Mouse (Mus musculus): ENCODE results near the gene Dnmt3b. TPM values are rescaled to one million over a fixed set of nuclear protein-coding genes. Genes with fewer than 3 reads are reported as not detected.
"Not testable (repeated sequence)": the region's sequence is repeated elsewhere in the genome, so short reads cannot be mapped to it uniquely, and the experiment has no call there.

Dnmt3b gene
- polyA plus RNA-seq, 1 experiment from 2014 or later, result 1.6 TPM

GRCm38 (mm10) chr2:153710701-153711330, 61.6 kb downstream of the Dnmt3b start:
- ATAC-seq, result no peak
- DNase-seq (ENCODE audit: low read depth, low spot score), result no peak
- ChIA-PET CTCF (no interaction called here), POLR2A (no interaction called here)
- peak; percentile 79 for TF ChIP-seq CTCF (IDR thresholded peaks at IDR 0.05)
- in situ Hi-C loops (cut with MboI; ENCODE audit: low pct_unique_long_range_greater_than_20kb), result no loop called here
- H3K27me3 ChIP-seq, result no peaks in the 10 kb centered on the region

DNA sequence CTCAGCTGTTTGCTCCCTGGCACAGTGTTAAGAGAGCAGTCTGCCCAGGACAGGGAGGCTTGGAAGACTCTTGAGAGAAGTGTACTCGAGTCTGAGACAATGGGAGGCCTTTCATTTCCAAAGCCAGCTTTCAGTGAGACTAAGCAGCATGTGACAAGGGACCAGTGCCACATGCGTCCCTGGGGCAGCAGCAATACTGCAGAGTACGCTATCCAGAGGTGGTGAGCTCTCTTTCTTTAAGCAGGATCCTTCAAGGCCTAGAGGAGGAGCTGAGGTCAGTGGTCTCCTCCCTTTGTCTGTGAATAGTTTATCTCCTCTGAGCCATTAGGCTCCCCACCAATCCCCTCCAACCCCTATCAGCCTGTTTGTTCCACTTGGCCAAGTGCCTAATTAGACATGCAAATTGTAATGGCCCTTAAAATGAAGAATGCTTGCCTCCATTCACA, 63.4 kb downstream of the Dnmt3b start:
- ChIA-PET POLR2A (interaction anchor here (0.6 kb wide), 1 partner anchor 12 kb away, joined by 3 read pairs; no protein-coding TSS in a partner anchor), CTCF (interaction anchor here (0.8 to 1.0 kb wide), 2 partner anchors 11 to 43 kb away, joined by 4 read pairs; no protein-coding TSS in a partner anchor)
- no peak for TF ChIP-seq CTCF (IDR thresholded peaks at IDR 0.05)
- in situ Hi-C loops (cut with MboI; ENCODE audit: low pct_unique_long_range_greater_than_20kb), result no loop called here
- DNase-seq (ENCODE audit: low read depth, low spot score), result no peak
- H3K27me3 ChIP-seq, result no peaks in the 10 kb centered on the region
- no peak for ATAC-seq

GRCm38 (mm10) chr2:153713227-153713626, 64.0 kb downstream of the Dnmt3b start:
- ChIA-PET POLR2A (interaction anchor here (0.6 kb wide), 1 partner anchor 13 kb away, joined by 3 read pairs; no protein-coding TSS in a partner anchor), CTCF (interaction anchor here (1.0 kb wide), 1 partner anchor 43 kb away, joined by 4 read pairs; no protein-coding TSS in a partner anchor)
- H3K27me3 ChIP-seq, result no peaks in the 10 kb centered on the region
- TF ChIP-seq CTCF (IDR thresholded peaks at IDR 0.05), result no peak
- ATAC-seq (no peak), DNase-seq (ENCODE audit: low read depth, low spot score) (no peak)
- in situ Hi-C loops (cut with MboI; ENCODE audit: low pct_unique_long_range_greater_than_20kb), result no loop called here

- H3K27me3 ChIP-seq; POLR2A ChIA-PET; ATAC-seq; DNase-seq (ENCODE audit: low read depth, low spot score); in situ Hi-C loops (cut with MboI; ENCODE audit: low pct_unique_long_range_greater_than_20kb); CTCF ChIA-PET: not testable (repeated sequence)
Measured at GRCm38 (mm10) chr2:153717861-153718260, 68.6 kb downstream of the Dnmt3b start.

DNA sequence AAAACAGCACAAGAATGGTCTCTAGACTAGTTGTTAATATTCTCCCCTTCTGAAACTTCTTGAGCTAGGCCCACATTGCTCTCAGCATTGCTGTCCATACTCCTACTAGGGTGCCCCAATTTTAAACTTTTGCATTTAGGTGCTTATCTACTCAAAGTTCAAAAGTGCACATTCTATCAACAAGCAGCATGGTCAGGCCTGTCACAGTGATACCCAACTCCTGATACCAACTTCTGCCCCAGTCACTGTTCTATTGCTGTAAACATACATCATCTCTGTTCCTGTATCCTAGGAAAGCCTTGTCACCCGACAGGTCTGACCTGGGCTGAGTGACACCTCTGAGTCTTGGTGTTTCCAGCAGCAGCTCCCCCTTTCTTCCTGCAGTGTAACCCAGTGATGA, 73.8 kb downstream of the Dnmt3b start:
- peaks cover 4% of the 10 kb centered on the region for H3K27me3 ChIP-seq
- CTCF ChIA-PET, result no interaction called here
- no peak for TF ChIP-seq CTCF (IDR thresholded peaks at IDR 0.05)
- POLR2A ChIA-PET, result no interaction called here
- in situ Hi-C loops (cut with MboI; ENCODE audit: low pct_unique_long_range_greater_than_20kb), result no loop called here
- DNase-seq (ENCODE audit: low read depth, low spot score) (no peak), ATAC-seq (no peak)

DNA sequence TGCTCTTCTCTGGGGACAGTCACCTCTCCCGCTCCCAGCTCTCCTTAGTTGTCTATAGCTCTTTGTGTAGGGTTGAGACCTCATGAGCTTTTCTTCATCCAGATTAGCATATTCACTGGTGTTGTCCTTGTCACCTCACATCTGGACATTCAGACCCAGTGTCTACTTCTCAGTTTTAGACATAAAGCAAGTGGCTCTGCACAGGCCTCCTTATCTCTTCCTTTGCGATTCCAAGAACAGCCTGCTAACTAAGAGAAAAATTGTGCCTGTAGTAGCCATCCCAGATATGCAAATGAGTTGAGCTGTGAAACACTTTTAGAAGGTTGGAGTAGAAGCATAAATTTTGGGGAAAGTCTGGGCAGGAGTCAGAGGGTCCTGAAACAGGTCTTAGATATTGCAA, 75.2 kb downstream of the Dnmt3b start:
- in situ Hi-C loops (cut with MboI; ENCODE audit: low pct_unique_long_range_greater_than_20kb), result no loop called here
- H3K27me3 ChIP-seq, result peaks cover 4% of the 10 kb centered on the region
- DNase-seq (ENCODE audit: low read depth, low spot score) (no peak), ATAC-seq (no peak)
- TF ChIP-seq CTCF (IDR thresholded peaks at IDR 0.05), result no peak
- ChIA-PET POLR2A (no interaction called here), CTCF (no interaction called here)

DNA sequence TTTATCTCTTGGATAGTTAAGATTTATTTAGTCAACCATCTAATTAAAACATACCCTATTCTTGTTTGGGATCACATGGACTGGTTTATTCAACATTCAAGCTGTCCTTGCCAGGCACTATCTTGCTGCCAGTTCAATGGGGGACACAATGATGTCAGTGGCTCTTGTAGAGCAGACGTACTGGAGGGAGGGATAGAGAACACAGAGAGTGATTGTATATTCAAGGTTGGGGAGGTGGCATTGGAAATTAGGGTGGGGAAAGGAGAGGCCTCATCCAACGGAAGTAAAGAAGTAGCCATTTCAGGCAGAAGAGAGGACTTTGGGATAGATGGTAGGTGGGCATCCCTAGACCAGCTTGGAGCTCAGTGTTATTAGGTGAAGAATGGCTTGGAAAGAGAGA, 75.6 kb downstream of the Dnmt3b start:
- in situ Hi-C loops (cut with MboI; ENCODE audit: low pct_unique_long_range_greater_than_20kb), result no loop called here
- ChIA-PET POLR2A (no interaction called here), CTCF (no interaction called here)
- peaks cover 4% of the 10 kb centered on the region for H3K27me3 ChIP-seq
- no peak for TF ChIP-seq CTCF (IDR thresholded peaks at IDR 0.05)
- ATAC-seq (no peak), DNase-seq (ENCODE audit: low read depth, low spot score) (no peak)

DNA sequence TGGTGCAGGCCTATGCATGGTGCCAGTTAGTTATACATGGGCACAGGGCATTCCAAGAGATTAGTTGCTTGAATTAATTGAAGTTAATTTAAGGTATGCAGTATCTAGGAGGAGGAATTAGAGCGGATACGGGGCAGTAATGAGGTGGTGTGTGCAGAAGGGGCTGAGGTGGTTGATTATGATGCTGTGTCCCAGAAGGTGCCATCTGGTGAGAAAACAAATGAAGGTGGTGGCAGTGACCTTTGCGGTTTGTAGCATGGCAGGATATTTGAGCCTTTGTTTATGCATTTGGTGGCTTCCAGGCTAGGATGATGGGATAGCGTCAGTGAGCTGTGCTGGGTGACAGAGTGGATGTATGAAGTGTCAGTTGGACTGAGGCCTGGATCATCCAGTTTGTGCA, 76.0 kb downstream of the Dnmt3b start:
- ChIA-PET POLR2A (no interaction called here), CTCF (no interaction called here)
- in situ Hi-C loops (cut with MboI; ENCODE audit: low pct_unique_long_range_greater_than_20kb), result no loop called here
- DNase-seq (ENCODE audit: low read depth, low spot score), result no peak
- H3K27me3 ChIP-seq, result peaks cover 4% of the 10 kb centered on the region
- TF ChIP-seq CTCF (IDR thresholded peaks at IDR 0.05), result no peak
- no peak for ATAC-seq

- no peaks in the 10 kb centered on the region for H3K27me3 ChIP-seq
- in situ Hi-C loops (cut with MboI; ENCODE audit: low pct_unique_long_range_greater_than_20kb), result no loop called here
- ChIA-PET CTCF (no interaction called here), POLR2A (no interaction called here)
- no peak for ATAC-seq
- no peak for DNase-seq (ENCODE audit: low read depth, low spot score)
- no peak for TF ChIP-seq CTCF (IDR thresholded peaks at IDR 0.05)
Measured at GRCm38 (mm10) chr2:153734033-153734432, 84.8 kb downstream of the Dnmt3b start.

Other genes with a start within 250 kb of the Dnmt3b start
- not detected for gene 4930404H24Rik, start 156.7 kb upstream of the Dnmt3b start, polyA plus RNA-seq (2021)
- gene Nol4l, start 119.5 kb upstream of the Dnmt3b start, polyA plus RNA-seq (2021), result 17.8 TPM
- gene Commd7, start 16.7 kb upstream of the Dnmt3b start, polyA plus RNA-seq (2021), result 36.7 TPM
- 0.05 TPM for gene Dnmt3c, start 47.2 kb downstream of the Dnmt3b start, polyA plus RNA-seq (2021)
- gene Mapre1, start 91.8 kb downstream of the Dnmt3b start, polyA plus RNA-seq (2021), result 118 TPM
- 0.83 TPM for gene Efcab8, start 130.5 kb downstream of the Dnmt3b start, polyA plus RNA-seq (2021)
- gene Sun5, start 221.6 kb downstream of the Dnmt3b start, polyA plus RNA-seq (2021), result not detected
- gene Bpifb2, start 225.6 kb downstream of the Dnmt3b start, polyA plus RNA-seq (2021), result not detected

Data from Patski (cell line).